Mouse (Mus musculus): Measurements from ENCODE around the gene Cdk5rap2.

Cdk5rap2 gene

DNA sequence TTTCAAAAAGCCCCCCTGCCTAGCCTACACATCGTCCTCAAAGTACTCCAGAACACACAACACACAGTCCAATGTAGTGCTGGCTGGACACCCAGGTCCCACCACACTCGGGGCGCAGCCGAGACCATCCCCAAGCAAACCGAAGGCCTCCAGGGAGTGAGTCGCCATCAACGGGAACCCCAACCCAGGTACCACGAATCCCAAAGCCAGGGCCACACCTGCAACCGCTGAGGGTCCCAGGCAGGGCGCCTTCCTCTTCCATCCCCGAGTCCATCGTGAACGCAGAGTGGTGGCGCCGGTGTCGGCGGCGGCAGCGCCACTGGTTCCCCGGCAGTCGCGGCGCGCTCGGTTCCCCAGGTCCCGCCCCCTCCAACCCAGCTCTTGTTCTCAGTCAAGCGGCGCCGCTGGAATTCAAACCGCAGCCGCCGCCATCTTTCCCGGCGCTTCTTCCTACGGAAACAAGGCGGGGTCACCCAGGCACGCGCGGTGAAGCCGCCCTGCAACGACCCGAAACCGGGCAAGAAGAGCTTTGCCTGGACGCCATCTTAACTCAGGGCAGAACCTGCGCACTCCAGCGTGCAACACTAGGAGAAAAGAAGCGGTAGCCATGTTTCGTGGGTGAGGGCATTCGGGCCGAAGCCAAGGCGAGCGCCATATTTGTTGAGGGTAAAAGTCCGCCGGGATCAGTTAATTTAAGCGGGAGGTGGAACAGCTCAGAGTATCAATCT lies at the start of gene Cdk5rap2:
Gene Cdk5rap2 (minus strand): TSS at position 450 of the 728 bp plus-strand sequence.
- peak; percentile 95 for DNase-seq (ENCODE audit: low read depth, low spot score)

DNA sequence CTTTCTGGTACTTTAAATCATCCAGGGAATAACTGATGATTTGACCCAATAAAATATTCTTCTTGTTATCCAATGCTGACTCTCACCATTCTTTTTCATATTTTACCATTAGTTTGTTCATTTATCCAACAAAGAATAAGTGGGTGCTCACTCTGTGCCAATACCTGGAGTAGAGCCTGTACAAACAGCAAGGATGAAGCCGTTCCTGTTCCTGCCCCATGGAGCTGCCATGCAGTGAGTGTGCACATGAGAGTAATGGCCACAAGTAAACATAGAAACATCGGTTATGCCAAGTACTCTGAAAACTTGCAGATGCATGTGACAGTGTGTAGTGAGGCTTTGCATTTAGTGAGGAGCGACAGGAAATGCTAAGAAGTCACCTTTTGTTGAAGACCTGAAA lies 41.9 kb upstream of the Cdk5rap2 start:
- DNase-seq (ENCODE audit: low read depth, low spot score), result no peak

DNA sequence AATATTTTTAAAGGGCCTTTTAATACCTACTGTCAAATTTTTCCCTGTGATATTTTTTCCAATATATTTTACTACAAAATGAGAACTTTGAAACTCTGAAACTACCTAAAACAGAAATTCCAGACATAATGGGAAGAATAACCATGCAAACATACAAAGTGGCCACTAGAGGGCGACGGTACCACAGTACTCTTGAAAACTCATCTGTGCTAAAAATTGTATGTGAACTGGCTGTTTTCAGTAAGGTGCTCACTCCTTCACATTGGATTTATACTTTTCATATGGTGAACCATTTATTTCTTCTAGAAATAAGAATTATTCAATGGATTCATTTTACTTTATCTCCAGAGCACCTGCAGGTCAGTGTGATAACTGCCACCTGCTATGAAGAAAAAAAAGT lies 41.5 kb upstream of the Cdk5rap2 start:
- peak; percentile 34 for DNase-seq (ENCODE audit: low read depth, low spot score)

DNA sequence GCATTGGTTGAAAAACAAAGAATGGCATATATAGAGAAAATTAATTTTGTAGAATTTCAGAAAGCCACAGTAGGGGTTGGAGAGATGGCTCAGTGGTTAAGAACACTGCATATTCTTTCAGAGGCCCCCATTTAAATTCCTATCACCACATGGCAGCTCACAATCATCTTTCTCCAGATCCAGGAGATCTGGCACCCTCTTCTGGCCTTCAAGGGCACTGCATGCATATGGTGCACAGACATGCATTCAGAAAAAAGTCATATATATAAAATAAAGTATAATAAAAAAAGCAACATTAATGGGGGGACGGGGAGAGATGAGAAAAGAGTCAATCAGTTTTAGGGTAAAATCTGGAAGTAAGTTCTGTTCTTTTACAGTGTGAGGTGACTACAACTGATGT lies 39.4 kb upstream of the Cdk5rap2 start:
- no peak for DNase-seq (ENCODE audit: low read depth, low spot score)

DNA sequence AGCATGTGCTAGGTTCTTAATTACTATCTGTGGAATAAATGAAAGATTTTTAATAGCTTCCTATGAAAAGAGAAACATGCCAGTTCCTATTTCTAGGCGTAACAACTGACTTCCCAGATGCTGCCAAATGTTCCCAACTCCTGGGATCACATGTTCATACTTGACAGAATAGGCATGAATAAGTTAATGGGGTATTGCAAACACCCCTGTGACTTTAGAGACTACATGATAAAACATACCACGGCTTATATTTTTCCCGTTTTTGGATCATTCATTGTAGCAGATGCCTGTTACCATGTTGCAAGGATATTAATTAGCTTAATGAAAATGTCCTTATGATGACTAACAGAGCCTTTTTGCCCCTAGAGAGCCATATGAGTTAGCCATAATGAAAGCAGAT lies 36.5 kb upstream of the Cdk5rap2 start:
- no peak for DNase-seq (ENCODE audit: low read depth, low spot score)

DNA sequence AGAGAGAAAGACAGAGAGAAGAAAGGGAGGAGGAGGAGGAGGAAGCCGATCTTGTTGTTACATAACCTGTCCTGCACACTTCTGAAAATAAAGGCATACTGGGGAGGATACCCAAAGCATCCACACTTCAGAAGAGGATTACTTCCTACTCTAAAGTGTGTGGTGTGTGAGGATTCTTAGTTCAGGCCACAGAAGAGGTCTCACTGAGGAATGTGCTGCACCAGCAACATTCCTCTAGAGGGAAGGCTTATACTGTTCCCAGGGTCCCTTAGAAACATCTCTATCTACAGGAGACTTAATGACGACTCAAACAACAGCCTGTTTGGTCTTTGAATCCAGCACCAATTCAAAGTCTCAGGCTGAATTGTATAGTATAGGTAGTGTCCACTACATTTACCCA lies 10.0 kb upstream of the Cdk5rap2 start:
- no peak for DNase-seq (ENCODE audit: low read depth, low spot score)

DNA sequence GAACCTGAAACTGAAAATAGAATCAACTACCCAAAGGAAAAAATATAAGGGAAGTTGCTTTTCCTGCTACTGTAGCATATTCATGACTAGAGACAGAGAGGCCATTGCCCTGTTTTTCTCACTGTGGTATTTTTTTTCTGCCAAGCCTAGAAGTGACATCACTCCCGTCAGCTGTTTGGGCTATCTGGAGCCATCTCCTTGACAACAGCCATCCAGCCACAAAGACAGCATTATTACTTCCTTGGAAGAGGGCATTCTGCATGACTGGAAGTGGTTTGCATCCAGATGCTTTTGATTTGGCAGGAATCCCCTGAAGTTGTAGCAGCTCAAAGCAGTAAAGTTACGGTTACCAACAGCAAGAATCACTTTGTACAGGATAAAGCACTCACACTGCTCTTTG lies 1.9 kb upstream of the Cdk5rap2 start:
- no peak for DNase-seq (ENCODE audit: low read depth, low spot score)

DNA sequence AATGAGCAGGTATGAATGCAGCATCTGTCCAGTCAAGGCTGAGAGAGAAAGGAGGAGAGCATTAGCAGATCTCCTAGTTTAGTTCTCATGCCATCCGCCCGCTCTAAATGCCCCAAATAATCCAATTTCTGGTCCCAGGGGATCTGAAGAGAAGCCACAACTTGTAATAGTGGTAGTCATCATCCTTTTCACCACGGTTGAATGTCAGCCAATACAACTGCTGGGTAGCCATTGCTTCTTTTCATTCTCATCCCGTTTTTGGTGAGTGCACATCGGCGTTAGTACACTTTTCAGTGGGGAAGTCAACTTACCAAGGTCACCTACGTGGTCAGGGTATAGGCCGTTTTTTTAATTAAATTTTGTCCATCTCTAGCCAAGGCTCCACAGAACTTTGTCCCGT lies 787 bp downstream of the Cdk5rap2 start:
- DNase-seq (ENCODE audit: low read depth, low spot score), result no peak

DNA sequence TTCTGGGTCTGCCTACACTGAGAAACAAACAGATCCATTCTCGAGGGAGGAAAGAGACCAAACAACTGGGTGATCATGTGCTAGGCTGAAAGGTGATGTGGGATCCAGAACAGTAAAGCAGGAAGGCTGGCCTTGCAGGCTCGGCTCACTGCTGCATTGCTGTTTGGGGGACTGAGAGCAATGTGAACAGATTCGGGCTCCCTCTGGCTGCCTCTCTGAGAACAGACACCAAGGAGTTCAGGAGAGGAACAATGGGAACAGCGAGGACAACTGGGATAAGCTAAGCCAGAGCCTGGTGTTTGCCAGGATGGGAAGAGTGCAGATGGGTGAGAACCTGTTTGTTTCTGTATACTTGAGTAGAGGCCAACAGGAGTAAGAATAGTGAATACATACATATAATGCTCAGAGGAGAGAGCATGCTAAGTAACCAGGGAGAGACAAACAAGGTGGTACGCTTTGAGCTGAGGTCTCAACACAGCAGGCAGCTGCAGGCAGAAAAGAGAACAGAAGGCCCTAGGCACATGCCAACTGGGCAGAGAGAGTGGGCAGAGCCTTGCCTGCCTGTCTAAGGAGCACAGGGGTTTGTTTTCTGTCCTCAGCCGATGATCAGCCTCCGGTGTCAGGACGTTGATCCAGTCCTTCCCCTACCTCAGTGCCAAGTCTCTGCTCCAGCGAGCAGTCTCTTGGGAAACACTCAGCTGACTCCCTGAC lies 8.0 kb downstream of the Cdk5rap2 start:
- no peak for DNase-seq (ENCODE audit: low read depth, low spot score)

DNA sequence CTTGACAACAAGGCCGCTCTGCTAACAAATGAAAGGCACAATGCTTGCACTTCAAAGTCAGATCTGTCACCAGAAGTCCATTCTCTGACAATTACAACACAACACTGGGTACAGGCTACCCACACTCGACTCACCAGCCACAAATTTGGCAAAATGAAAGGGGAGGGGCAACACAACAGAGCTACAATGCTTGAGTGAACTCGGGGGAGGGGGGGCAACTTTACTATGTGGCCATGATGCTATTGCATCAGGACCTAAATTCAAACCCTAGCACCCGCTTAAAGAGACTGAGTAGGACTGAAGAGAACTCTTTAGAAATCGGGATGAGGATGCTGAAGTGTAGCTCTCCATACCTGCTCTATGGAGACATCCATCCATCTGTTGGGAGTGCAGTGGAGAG lies 10.8 kb downstream of the Cdk5rap2 start:
- no peak for DNase-seq (ENCODE audit: low read depth, low spot score)

DNA sequence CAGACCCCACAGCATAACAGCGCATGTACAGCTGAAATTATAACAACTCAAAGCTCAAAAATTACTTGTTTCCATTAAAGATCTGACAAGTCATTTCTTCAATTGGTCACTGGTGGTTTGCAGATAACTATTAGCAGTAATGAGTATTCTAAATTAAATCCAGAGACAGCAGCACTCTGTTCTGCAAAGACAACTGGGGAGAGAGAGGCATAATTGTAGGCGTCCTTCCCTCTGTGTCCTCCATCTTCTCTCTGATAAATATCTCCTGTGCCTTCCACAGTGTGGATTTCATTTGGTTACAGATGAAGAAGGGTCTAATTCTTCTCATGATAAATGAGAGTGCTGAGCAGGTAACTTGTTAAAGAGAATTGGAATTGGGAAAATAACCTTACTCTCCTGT lies 11.2 kb downstream of the Cdk5rap2 start:
- no peak for DNase-seq (ENCODE audit: low read depth, low spot score)

DNA sequence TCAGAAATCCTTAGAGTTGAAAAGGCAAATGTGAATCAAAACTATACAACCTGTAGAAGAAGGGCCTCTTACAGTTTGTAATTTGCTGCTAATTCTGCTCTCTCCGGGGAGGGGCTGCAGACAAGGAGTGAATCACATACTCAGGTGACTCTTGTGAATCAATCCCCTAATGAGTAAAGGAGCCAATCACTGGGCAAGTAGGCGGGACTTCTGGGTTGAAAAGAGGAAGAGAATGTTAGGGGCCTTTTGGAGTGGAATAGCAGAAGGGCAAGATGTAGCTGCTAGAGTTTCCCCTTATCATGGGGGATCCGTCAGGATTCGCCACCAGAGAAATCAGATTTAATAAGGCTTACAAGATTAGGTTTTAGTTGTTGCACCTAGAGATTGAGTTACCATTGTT lies 12.2 kb downstream of the Cdk5rap2 start:
- DNase-seq (ENCODE audit: low read depth, low spot score), result no peak

DNA sequence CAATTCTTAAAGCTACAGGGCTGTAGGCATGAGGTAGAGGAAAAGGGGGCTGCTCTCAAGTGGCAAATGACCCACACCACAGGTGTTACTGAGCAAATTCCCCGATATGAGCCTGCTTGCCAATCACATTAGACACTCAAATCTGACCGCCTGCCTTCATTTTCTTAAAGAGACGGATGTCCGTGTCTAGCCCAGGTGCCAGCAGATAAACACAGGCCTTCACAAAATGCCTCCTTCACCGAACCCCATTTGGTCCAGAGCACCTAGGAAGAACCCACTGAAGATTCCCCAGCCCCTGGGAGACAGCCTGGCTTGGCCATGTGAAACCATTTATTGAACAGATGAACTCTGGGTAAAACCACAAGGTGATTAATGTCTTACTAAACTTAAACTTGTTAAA lies 13.5 kb downstream of the Cdk5rap2 start:
- DNase-seq (ENCODE audit: low read depth, low spot score), result no peak

DNA sequence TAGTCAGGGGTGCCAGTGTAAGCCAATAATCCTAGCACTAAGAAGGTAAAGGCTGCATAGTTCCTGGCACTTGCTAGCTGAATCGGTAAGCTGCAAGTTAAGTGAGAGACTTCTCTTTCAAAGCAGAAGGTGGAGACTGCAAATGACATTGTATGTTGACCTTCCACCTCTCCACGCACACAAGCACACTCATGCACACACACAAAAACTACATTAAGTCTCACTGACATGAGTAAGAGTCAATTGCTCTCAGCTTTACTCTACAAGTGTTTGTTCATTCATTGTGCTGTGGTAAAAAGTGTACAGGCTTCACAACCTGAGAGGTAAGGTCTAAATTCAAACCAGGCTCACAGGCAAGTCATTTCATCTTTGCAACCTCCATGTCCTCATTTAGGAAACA lies 15.5 kb downstream of the Cdk5rap2 start:
- no peak for DNase-seq (ENCODE audit: low read depth, low spot score)

DNA sequence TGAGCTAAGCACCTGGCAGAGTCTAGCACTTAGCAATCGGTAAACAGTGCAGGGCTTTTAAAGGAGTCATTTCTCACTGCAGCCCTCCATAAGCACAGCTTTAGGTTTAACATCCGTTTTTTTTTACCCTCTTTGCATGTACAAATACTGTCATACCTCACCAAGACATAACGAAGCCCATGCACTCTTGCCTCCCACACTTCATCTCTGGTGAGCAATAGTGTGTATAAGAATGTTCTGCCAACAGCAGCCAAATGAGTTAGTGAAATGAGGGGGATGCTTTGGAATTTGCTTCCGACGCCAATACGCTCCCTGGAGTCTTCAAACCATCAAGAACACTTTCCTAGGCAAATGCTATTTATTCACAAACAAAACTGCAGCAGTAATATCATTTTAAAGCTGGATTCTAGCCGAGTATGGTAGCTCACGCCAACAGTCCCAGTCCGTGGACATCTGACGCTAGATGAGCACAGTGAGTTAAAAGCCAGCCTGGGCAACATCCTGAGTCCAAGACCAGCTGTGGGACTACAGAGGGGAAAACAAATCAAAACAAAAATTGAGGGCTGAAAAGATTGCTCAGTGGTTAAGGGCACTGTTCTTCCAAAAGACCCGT lies 18.4 kb downstream of the Cdk5rap2 start:
- no peak for DNase-seq (ENCODE audit: low read depth, low spot score)

DNA sequence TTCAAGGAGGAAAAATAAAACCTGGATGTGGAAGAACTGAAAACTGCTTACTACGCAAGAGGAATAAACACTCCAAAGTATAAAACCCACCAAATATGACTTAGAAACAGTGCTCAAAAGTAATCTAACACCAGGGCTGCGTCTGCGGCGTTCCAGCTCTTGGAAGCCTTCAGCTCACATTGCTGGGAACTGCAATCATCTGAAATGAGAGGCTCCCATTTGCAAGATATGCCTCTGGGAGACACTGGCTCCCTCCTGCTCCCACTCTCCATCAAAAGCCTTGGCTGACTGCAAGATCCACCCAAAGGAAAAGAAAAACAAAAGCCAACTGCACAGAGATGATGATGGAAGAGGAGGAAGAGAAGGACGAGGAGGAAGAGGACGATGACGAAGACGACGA lies 19.2 kb downstream of the Cdk5rap2 start:
- no peak for DNase-seq (ENCODE audit: low read depth, low spot score)

DNA sequence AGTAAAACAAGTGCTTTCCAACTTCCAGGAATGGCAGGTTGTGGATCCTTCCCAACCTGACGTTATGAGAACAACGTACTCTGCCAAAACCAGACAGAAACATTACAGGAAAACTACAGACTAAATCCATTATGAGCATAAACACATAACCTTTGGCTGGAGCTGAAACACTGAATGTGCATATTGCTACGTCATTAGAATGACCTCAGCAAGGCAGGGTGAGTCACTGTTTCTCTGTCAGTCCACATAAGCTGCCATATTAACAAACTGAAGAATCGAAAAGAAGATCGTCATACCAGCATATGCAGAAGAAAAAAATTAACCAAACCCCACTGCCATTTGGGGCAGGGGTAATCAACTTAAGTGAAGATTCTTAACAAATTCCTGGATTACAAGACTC lies 24.0 kb downstream of the Cdk5rap2 start:
- DNase-seq (ENCODE audit: low read depth, low spot score), result no peak

DNA sequence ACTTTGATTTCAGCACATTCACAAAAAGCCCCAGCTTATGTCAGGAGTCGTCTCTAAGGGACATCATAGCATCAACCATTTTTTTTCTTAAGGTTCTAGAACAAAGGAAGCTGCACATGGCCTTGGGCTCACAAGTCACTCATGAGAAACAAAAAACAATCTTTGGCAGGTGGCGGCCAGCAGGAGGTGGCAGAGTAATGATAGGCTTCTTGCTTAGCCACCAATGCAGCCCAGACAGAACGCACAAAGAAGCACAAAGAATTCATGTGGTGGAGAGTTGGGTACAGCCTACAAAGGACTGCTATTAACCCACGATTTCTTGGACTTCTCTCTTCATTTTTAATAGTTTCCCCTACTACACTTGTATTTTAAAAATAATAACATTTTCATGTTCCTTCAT lies 32.9 kb downstream of the Cdk5rap2 start:
- DNase-seq (ENCODE audit: low read depth, low spot score), result no peak

DNA sequence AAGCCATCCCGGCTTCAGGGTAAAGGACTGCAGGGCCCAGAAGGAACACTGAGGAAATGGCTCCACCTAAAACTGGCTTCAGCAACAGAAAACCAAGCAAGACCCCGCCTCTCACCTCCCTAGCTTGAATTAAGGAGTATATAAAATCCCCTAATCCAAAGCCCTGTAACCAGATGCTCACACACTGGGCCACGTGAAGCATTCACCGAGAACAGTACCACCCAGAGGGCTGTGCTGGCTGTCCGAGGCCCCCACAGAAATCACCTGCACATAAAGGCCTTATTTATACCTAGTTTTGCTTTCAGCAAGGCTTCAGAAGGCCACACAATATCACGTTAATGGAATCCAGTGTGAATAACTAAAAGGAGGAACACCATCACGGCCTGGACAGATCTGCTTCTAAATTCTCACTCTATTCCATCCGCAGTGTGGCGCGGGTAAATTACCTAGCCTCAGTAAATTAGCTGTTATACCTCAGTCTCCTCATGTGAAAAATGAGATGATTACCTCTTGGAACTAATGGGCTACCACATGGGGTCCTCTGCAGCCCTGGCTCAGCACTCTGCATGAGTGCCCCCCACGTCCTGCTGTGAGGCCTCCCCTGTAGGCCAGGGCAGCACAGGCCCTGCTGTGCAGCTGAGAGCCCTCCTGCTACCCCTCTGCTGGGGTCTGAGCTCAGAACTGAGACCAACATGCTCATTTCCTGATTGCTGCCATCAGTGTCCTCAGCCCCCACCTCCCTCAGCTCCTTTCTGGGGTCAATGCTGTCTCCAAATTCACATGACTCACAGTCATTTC lies 45.0 kb downstream of the Cdk5rap2 start:
- no peak for DNase-seq (ENCODE audit: low read depth, low spot score)

DNA sequence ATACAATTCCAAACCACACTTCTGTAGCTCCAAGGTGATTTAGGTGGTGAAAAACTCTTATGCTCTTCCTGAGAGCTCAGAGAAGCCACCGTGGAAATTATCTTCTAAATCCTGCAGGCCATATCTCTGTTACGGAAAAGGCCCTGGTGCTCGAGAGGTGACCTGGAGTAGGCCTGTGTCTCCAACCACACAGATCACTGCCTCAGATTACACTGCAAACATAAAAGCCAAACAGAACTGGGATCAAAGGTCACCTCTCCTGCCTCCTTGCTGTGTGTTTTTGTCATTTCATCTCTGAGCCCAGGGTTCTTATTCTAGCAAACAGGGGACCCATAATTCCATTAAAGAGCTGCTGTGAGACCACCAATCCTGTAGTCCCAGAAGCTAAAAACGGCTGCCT lies 48.9 kb downstream of the Cdk5rap2 start:
- DNase-seq (ENCODE audit: low read depth, low spot score), result no peak

DNA sequence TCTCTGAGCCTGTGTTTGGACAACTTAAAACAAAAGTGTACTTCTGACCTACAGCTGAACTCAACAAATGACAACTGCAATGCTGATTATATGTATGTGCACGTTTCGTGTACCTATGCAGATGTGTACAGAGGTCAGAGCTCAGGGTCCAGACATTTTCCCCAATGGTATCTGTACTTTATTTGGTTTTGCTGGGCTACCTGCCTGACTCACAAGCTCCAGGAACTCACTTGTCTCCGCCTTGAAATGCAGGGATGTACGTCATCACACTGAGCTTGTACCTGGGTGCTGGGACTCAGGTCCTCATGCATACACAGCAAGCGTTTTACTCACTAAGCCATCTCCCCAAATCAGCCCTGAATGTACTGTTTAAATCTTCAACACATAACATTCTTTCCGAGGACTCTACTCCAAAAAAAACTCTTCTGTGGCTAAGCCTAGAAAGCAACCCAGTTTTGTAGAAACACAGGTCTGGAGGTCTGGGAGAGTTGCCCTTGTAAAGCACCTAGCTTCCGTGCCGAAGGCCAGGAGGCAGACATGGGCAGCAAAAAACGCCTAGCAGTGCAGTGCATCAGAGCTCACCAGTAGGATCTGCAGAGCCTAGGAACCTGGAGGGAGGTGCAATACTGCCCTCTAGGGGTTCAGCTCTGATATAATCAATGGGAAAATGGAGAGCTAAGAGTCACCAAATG lies 54.4 kb downstream of the Cdk5rap2 start:
- peak; percentile 26 for DNase-seq (ENCODE audit: low read depth, low spot score)

DNA sequence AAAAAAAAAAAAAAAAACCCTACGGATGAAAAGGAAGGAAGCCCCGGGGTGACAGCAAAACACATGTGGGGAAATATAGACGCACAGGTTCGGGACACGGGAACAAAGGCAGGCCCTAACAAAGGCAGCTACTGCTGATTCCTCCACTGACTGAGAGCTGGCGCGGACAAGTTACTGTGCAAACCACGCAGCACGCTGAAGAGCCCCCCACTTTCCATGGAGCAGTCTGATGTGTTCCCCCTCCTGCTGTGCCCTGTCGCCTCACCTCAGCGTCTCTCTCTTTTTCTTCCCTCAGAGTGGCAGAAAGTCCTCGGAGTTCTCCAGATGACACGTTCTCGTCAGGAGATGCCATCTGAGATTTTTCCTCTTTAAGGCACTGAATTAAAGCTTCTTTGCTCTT lies 55.8 kb downstream of the Cdk5rap2 start:
- no peak for DNase-seq (ENCODE audit: low read depth, low spot score)
